9 mouse cellular contexts compared by ENCODE assay signal in genomic region chr4:137487286-137488000, GRCm38 (mm10). TPM values are rescaled to one million over a fixed set of nuclear protein-coding genes. Genes with fewer than 3 reads are reported as not detected.
DNase-seq lines count a peak whose midpoint lies in the region; ATAC-seq lines count a peak whose summit lies in the region.
"Had no signal": no experiment of that assay in that cellular context is flagged by ENCODE, and none has a peak within 500 bp of the region (broad histone marks: within the 10 kb centered on the region; RNA-seq: fewer than 3 reads in every experiment).

No protein-coding gene starts in this region.

- no peak for ATAC-seq in limb, embryonic 12.5 days (ENCODE audit: insufficient number of reproducible peaks, insufficient read depth, low FRiP score, low TSS enrichment, low read depth)
- ATAC-seq in activated CD4-positive, CD25-positive, alpha-beta regulatory T cell, adult 4 months = no peak

- peak overlapping the region; percentile 79 for H3K27ac ChIP-seq in limb, embryonic 12.5 days

- no peaks in the 10 kb centered on the region for H3K27me3 ChIP-seq in limb, embryonic 12.5 days

- 43% methylated on average over 10 of the region's 10 CpGs for WGBS in limb, embryonic 12.5 days

- H3K9ac ChIP-seq in limb, embryonic 12.5 days (replicated peaks) = no peak overlapping the region

- DNase-seq in cerebellum, adult 11-12 months = peak; percentile 20
- DNase-seq in cerebellum, adult 9-10 months = no peak
- DNase-seq in c-Kit-positive CD71-positive TER-119-negative erythroid progenitor cells, embryonic 14.5 days (ENCODE audit: low read depth) = peak; percentile 22
- peak; percentile 93 to 94 for DNase-seq in heart, postnatal 10 days
- DNase-seq in skeletal muscle tissue, adult 2 months (ENCODE audit: low read depth, low spot score) = peak; percentile 95
- no peak for DNase-seq in cerebellum, postnatal 25 days

- intact Hi-C loops in heart, postnatal 10 days (cut with DNase I) = loop anchor here (5.0 kb wide), 1 partner anchor 40 kb away; no protein-coding TSS in a partner anchor

- H3K9me3 ChIP-seq in limb, embryonic 12.5 days = no peaks in the 10 kb centered on the region

- no peaks in the 10 kb centered on the region for H3K36me3 ChIP-seq in limb, embryonic 12.5 days

- peaks cover 71% of the 10 kb centered on the region for H3K4me1 ChIP-seq in limb, embryonic 12.5 days (replicated peaks)

- H3K4me2 ChIP-seq in limb, embryonic 12.5 days = peak overlapping the region; percentile 21; the same call in 1 of the 2 replicates

- H3K4me3 ChIP-seq in limb, embryonic 12.5 days (replicated peaks) = no peak overlapping the region

RNA-seq across cellular contexts. Expression of gene Hspg2, which starts 18.9 kb away (rescaled TPM):
- 100 to 1,000 TPM; 524 to 560 TPM for total RNA-seq in heart, postnatal 10 days (2021)
- 14.3 and 18.8 TPM in 2 replicates for polyA plus RNA-seq in limb, embryonic 12.5 days (2016; fragmentation: Nextera tagmentation; extraction: Ambion mirVana)
- not detected for polyA plus RNA-seq in activated CD4-positive, CD25-positive, alpha-beta regulatory T cell, adult 4 months (2017; shearing (Covaris generic))

RNA-seq across cellular contexts. Expression of gene 1700013G24Rik, which starts 34.4 kb away (rescaled TPM):
- total RNA-seq in heart, postnatal 10 days (2021) = not detected
- not detected in 2 replicates for polyA plus RNA-seq in limb, embryonic 12.5 days (2016; fragmentation: Nextera tagmentation; extraction: Ambion mirVana)
- polyA plus RNA-seq in activated CD4-positive, CD25-positive, alpha-beta regulatory T cell, adult 4 months (2017; shearing (Covaris generic)) = not detected
- polyA plus RNA-seq: cortical plate, adult 2 months had no signal

RNA-seq across cellular contexts. Expression of gene Cela3b, which starts 57.1 kb away (rescaled TPM):
- total RNA-seq in heart, postnatal 10 days (2021) = not detected
- polyA plus RNA-seq in limb, embryonic 12.5 days (2016; fragmentation: Nextera tagmentation; extraction: Ambion mirVana) = not detected in 2 replicates
- polyA plus RNA-seq in activated CD4-positive, CD25-positive, alpha-beta regulatory T cell, adult 4 months (2017; shearing (Covaris generic)) = not detected
- polyA plus RNA-seq: cortical plate, adult 2 months had no signal

Comparison
In these comparisons a context has a peak if more than half of its experiments do, and no peak if none do; other contexts are left out.
1. DNase-seq: peak in cerebellum, adult 11-12 months (single experiment), c-Kit-positive CD71-positive TER-119-negative erythroid progenitor cells, embryonic 14.5 days (single experiment), heart, postnatal 10 days (2 of 2) and skeletal muscle tissue, adult 2 months (single experiment); none in cerebellum, adult 9-10 months (single experiment) and cerebellum, postnatal 25 days (0 of 2).
2. RNA of gene Hspg2, which starts 18.9 kb away (polyA plus RNA-seq): 14.3 to 18.8 TPM in limb, embryonic 12.5 days; not detected in activated CD4-positive, CD25-positive, alpha-beta regulatory T cell, adult 4 months; every median in the first group is over 10 times any median in the second.